Mouse (Mus musculus) CH12.LX (cell line): Measurements from ENCODE around the gene Nabp1. TPM values are rescaled to one million over a fixed set of nuclear protein-coding genes. Genes with fewer than 3 reads are reported as not detected.

Experiments used
- DNase-seq: peaks from one replicate; pipeline ENCODE4 v3.0.0-alpha.2; 2013; ENCODE audit errors: extremely low read depth
- H3K27ac ChIP-seq: 2 replicates; pipeline ENCODE4 v1.5.1; 2012; ENCODE audit warnings: low read depth, mild to moderate bottlenecking, control low read depth, moderate library complexity; ENCODE audit not compliant: insufficient read depth
- H3K27me3 ChIP-seq: replicated peaks from 2 replicates; pipeline ENCODE3; 2012; ENCODE audit warnings: inconsistent platforms
- H3K36me3 ChIP-seq, 2 experiments: replicated peaks in 1 of 2; 2 replicates each; pipeline versions ENCODE3 to v1.6.1; 2012; ENCODE audit warnings: inconsistent platforms in 1 of 2, low read length in 1 of 2, mild to moderate bottlenecking in 1 of 2, mixed read lengths in 1 of 2, moderate library complexity in 1 of 2; ENCODE audit not compliant: control insufficient read depth in 1 of 2, insufficient read depth in 1 of 2
- H3K4me1 ChIP-seq, 2 experiments: 2 replicates each; pipeline ENCODE4 v1.6.1; 2012; ENCODE audit warnings: inconsistent platforms in 1 of 2, moderate library complexity in 1 of 2; ENCODE audit not compliant: insufficient read depth in 2 of 2, control insufficient read depth in 1 of 2
- H3K4me2 ChIP-seq: 2 replicates; pipeline ENCODE4 v1.6.1; 2012; ENCODE audit warnings: low read depth, mild to moderate bottlenecking, control low read depth; ENCODE audit not compliant: poor library complexity, insufficient read depth, severe bottlenecking
- H3K4me3 ChIP-seq, 3 experiments: fragments of 150-350 bp in 1 of 3; sonication (generic) in 1 of 3; replicated peaks in 1 of 3; 2 replicates each; pipeline versions ENCODE3 to v1.5.1; 2011 to 2012; ENCODE audit warnings: low read depth in 2 of 3, low read length in 2 of 3, mild to moderate bottlenecking in 2 of 3, moderate library complexity in 2 of 3, control low read depth in 1 of 3, improper control_type of control experiment in 1 of 3, inconsistent platforms in 1 of 3, mixed read lengths in 1 of 3; ENCODE audit not compliant: poor library complexity in 1 of 3
- H3K79me2 ChIP-seq: replicated peaks from 2 replicates; pipeline ENCODE4 v1.6.1; 2012; ENCODE audit warnings: mild to moderate bottlenecking, moderate library complexity; ENCODE audit not compliant: control insufficient read depth, poor library complexity, insufficient read depth, severe bottlenecking; ENCODE audit errors: extremely low read depth
- H3K9ac ChIP-seq: 2 replicates; pipeline ENCODE4 v1.6.1; 2012; ENCODE audit warnings: low read depth, mild to moderate bottlenecking, control low read depth, moderate library complexity; ENCODE audit not compliant: insufficient read depth
- H3K9me3 ChIP-seq: replicated peaks from 2 replicates; pipeline ENCODE3; 2012; ENCODE audit warnings: low read length, inconsistent platforms, mixed read lengths
- BHLHE40 ChIP-seq: IDR thresholded peaks from 2 replicates; pipeline ENCODE4 v1.6.1; 2011; ENCODE audit warnings: mild to moderate bottlenecking, low read depth, low read length, improper control_type of control experiment
- E2F4 ChIP-seq: IDR thresholded peaks from 2 replicates; pipeline ENCODE4 v1.6.1; 2011; ENCODE audit warnings: low read depth, low read length, improper control_type of control experiment; ENCODE audit not compliant: insufficient replicate concordance
- EP300 ChIP-seq: IDR thresholded peaks from 2 replicates; pipeline ENCODE4 v1.6.1; 2011; ENCODE audit warnings: low read length, improper control_type of control experiment
- ETS1 ChIP-seq: conservative IDR thresholded peaks from 2 replicates; pipeline ENCODE4 v1.6.1; 2012; ENCODE audit warnings: low read depth, mild to moderate bottlenecking, inconsistent platforms, low read length, improper control_type of control experiment, moderate library complexity
- HCFC1 ChIP-seq: IDR thresholded peaks from 2 replicates; pipeline ENCODE4 v1.6.1; 2012; ENCODE audit warnings: low read depth, mild to moderate bottlenecking, inconsistent platforms, low read length, improper control_type of control experiment
- JUN ChIP-seq: IDR thresholded peaks from 2 replicates; pipeline ENCODE4 v1.6.1; 2011; ENCODE audit warnings: low read depth, mild to moderate bottlenecking, low read length, improper control_type of control experiment, moderate library complexity; ENCODE audit not compliant: insufficient read depth
- JUND ChIP-seq: conservative IDR thresholded peaks from 2 replicates; pipeline ENCODE4 v1.6.1; 2011; ENCODE audit warnings: low read depth, low read length, improper control_type of control experiment
- MAX ChIP-seq: IDR thresholded peaks from 2 replicates; pipeline ENCODE4 v1.6.1; 2011; ENCODE audit warnings: low read length, improper control_type of control experiment
- POLR2A ChIP-seq: IDR thresholded peaks from 2 replicates; pipeline ENCODE4 v1.6.1; 2011; ENCODE audit warnings: low read depth, mild to moderate bottlenecking, improper control_type of control experiment, low read length
- POLR2AphosphoS2 ChIP-seq: IDR thresholded peaks from 2 replicates; pipeline ENCODE4 v1.6.1; 2011; ENCODE audit warnings: low read depth, low read length, improper control_type of control experiment
- RAD21 ChIP-seq: IDR thresholded peaks from 2 replicates; pipeline ENCODE4 v1.6.1; 2011; ENCODE audit warnings: low read depth, mild to moderate bottlenecking, low read length, improper control_type of control experiment, moderate library complexity
- RCOR1 ChIP-seq: conservative IDR thresholded peaks from 2 replicates; pipeline ENCODE4 v1.6.1; 2012; ENCODE audit warnings: low read depth, mild to moderate bottlenecking, inconsistent platforms, low read length, improper control_type of control experiment
- SIN3A ChIP-seq: IDR thresholded peaks from 2 replicates; pipeline ENCODE4 v1.6.1; 2012; ENCODE audit warnings: low read length, improper control_type of control experiment, inconsistent platforms
- TCF12 ChIP-seq: IDR thresholded peaks from 2 replicates; pipeline ENCODE4 v1.6.1; 2014; ENCODE audit warnings: low read depth, mild to moderate bottlenecking, inconsistent platforms, low read length, improper control_type of control experiment
- USF2 ChIP-seq: conservative IDR thresholded peaks from 2 replicates; pipeline ENCODE4 v1.6.1; 2011; ENCODE audit warnings: low read depth, low read length, improper control_type of control experiment
- ZC3H11A ChIP-seq: IDR thresholded peaks from 2 replicates; pipeline ENCODE4 v1.6.1; 2012; ENCODE audit warnings: low read depth, mild to moderate bottlenecking, inconsistent platforms, low read length, improper control_type of control experiment
- ZKSCAN1 ChIP-seq: IDR thresholded peaks from 2 replicates; pipeline ENCODE4 v1.6.1; 2012; ENCODE audit warnings: low read depth, inconsistent platforms, low read length, improper control_type of control experiment, borderline replicate concordance
- ZNF384 ChIP-seq: IDR thresholded peaks from 2 replicates; pipeline ENCODE4 v1.6.1; 2012; ENCODE audit warnings: low read depth, low read length, improper control_type of control experiment, inconsistent platforms
- dilution Hi-C: fragments of 300-500 bp; cut with MboI; formaldehyde crosslinking; loops from 2 replicates; pipeline ENCODE4 v1.14.3; 2020; ENCODE audit warnings: low sequenced_read_pairs; ENCODE audit not compliant: extremely low pct_unique_long_range_greater_than_20kb, extremely low pct_ligation_motif_present
- in situ Hi-C: fragments of 300-500 bp; cut with MboI; formaldehyde crosslinking; loops from 3 replicates; pipeline ENCODE4 v1.14.3; 2019; ENCODE audit warnings: low sequenced_read_pairs, low pct_ligation_motif_present, low pct_unique_long_range_greater_than_20kb, mixed read lengths
- polyA plus RNA-seq: library from polyadenylated mRNA; unstranded; fragments of >175 nt; gene quantifications from 2 replicates; pipeline ENCODE4 v1.2.1, GENCODE M21; 2012; ENCODE audit warnings: low read depth; ENCODE audit not compliant: insufficient read length
- total RNA-seq, 2 experiments: library from RNA; depleted of rRNA; stranded (reverse); fragments of 300-350 nt in 1 of 2; fragments of >200 nt in 1 of 2; gene quantifications; 2 replicates each; pipeline ENCODE4 v1.2.3; 2012 to 2014

Nabp1 gene
- total and polyA plus RNA-seq, 3 experiments: 32.7 to 52.0 (median 33.7) TPM

DNA sequence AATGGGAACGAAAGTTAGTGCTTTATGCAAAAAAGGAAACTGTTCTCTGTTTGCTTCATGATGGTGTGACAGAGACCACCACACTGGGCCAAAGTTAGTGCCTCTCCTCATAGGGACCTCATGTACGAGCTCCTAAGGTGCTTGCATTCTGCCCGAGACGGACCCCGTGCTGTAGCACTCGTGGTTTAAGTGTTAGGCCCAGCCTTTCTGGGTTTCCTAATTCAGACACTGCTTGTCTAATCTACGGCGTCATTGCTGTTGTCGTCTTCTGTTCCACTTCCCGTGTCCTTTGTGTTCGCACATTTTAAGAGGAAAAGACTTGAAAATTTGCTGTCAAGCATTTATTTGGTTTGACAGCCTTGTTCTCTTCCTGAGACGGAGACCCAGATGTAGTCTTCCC, 23.0 kb upstream of the Nabp1 start:
- Histone ChIP-seq H3K27ac (no peak overlapping the region), H3K79me2 (no peaks in the 10 kb centered on the region), H3K4me1 (peaks cover 3 to 30% of the 10 kb centered on the region in 2 experiments; a peak in 3 of 4 replicates), H3K27me3 (no peaks in the 10 kb centered on the region), H3K4me2 (no peak overlapping the region)
- dilution Hi-C loops: no loop called here
- TF ChIP-seq BHLHE40 (no peak), POLR2AphosphoS2 (no peak), JUN (no peak), E2F4 (no peak), RAD21 (no peak), JUND (no peak), ZC3H11A (no peak)
- TF ChIP-seq, all 38 proteins: peak for 0
- in situ Hi-C loops: no loop called here
- no peak overlapping the region for H3K9ac ChIP-seq
- no peaks in the 10 kb centered on the region for H3K36me3 ChIP-seq
- no peak overlapping the region for H3K4me3 ChIP-seq
- no peak for DNase-seq
- H3K9me3 ChIP-seq: no peaks in the 10 kb centered on the region

DNA sequence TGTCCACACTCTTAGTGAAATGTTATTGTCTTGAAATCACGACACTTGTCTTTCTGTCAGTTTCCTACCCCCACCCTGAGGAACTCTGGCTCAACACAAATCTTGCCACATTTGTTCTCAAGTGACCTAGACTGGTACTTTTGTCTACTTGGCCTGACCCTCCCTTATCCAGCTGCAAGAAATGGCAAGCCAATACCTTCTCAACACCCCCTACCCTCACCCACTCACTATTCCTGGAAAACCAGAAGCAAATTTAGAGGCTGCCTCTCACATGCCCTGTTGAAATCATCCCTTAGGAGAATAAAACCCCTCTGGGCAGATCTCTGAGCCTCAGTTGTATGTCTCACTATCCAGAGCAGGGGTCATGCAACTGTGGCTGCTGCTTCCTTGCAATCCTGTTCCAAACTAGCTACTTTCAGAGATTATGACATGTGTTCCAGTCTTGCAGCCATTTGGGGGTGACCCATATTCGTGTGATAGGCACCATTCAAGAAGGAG, 20.4 kb upstream of the Nabp1 start:
- no peak overlapping the region for H3K4me3 ChIP-seq
- in situ Hi-C loops: no loop called here
- no peaks in the 10 kb centered on the region for H3K79me2 ChIP-seq
- H3K36me3 ChIP-seq: no peaks in the 10 kb centered on the region
- no peaks in the 10 kb centered on the region for H3K9me3 ChIP-seq
- peaks cover 4 to 38% of the 10 kb centered on the region in 2 experiments; a peak in 3 of 4 replicates for H3K4me1 ChIP-seq
- dilution Hi-C loops: no loop called here
- H3K4me2 ChIP-seq: no peak overlapping the region
- DNase-seq: no peak
- no peak overlapping the region for H3K27ac ChIP-seq
- no peak overlapping the region for H3K9ac ChIP-seq
- TF ChIP-seq SIN3A: no peak
- no peak for TF ChIP-seq USF2
- no peak for TF ChIP-seq TCF12
- no peak for TF ChIP-seq RCOR1
- no peak for TF ChIP-seq MAX
- TF ChIP-seq ETS1: no peak
- no peak for TF ChIP-seq RAD21
- TF ChIP-seq HCFC1: no peak
- TF ChIP-seq EP300: no peak
- no peak for TF ChIP-seq ZKSCAN1
- no peak for TF ChIP-seq E2F4
- no peak for TF ChIP-seq ZNF384
- no peak for TF ChIP-seq POLR2A
- no peak for TF ChIP-seq JUND
- no peaks in the 10 kb centered on the region for H3K27me3 ChIP-seq
